Mouse (Mus musculus): ENCODE results near the gene Hist1h2bj.

Gene Hist1h2bj

DNA sequence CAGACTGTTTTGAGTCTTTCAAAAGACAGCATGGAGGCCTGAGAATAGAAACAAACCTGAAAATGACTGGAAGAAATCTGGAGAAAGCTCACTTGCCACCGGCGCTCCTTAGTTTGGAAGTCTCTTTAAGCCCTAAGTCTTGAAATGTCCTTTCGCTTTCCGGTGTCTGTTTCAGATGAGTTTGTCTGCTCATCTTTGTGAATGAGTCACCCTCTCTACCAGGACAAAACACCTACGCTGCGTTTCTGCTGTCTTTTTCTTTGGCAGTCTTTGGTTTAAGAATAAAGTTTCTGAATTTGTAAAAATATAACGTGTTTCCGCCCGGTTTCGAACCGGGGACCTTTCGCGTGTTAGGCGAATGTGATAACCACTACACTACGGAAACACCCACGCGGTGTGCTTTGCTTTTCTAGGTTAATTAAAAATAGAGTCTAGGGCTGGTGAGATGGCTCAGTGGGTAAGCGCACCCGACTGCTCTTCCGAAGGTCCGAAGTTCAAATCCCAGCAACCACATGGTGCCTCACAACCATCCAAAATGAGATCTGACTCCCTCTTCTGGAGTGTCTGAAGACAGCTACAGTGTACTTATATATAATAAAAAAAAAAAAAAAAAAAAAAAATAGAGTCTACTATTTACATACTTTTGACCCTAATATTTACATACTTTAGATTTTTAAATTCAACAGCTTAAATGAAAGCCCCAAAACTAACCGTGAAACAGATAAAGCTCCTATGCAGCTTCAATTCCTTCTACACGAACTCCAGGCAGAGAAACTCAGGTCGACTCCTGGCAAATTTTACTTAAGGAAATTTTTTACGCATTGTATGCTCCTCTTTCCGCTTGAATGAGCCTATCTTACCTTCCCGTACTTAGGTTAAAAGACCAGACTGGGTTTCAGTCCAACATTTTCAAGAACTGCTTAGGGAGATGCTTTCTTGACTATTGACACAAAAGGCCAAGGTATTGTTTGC, 27.2 kb upstream of the Hist1h2bj start:
- peak; percentile 14 for DNase-seq (ENCODE audit: low spot score)

DNA sequence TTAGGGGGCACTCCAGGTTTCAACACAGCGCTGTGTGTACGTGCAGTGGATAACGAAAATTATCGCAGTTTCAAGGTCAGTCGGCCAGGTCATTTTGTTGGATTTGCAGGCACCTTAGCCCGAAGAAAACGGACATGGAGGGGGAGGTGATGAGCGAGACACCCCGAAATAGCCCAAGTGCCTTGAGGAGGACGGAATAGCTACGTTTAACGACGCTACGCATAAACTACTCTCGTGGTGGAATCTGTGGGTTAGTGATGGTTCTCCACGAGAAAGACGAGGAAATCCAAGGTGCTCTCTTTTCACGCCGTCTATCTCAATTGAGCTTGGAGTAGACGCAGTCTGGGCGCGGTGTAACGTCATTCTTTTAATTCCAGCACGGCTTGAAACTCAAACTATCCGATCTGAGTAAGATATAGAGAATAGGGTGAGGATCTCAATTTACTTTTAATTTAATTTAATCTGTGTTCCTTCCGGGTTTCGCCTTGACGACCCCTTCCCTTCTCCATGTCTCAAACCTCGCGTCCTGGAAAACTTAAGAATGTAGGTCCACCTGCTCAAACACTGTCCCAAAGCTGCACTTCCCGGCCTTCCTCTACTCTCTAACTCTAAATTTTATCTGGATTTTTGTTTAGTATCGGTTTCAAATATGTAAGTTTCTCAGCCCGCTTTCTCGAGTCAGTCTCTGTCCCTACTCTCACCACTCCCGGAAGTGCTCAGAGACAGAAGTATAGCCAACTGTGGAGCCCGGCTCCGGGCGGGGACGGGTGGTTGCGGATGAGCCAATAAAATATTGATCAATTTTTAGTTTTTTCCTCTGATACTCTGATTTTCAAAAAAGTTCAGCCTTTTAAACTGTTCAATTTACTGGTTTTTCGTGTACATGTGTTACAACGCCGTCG, 22.8 kb upstream of the Hist1h2bj start:
- no peak for DNase-seq (ENCODE audit: low spot score)

DNA sequence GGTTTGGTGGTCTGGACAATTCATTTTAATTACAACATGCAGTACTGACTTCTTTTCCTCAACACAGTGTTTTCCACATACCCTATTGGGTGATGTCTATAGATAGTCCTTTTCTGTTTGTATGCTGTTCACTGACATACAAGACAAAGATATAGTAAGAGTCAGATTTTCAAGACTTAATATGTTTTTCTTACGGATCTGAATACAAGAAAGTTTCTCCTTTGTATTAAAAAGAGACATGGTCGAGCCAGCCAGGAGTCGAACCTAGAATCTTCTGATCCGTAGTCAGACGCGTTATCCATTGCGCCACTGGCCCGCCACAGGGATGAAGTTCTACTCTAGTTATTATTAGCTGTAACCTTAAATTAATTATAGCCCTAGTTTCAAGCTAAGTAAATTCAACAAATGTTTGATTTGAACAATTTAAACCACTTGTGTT, 22.1 kb upstream of the Hist1h2bj start:
- no peak for DNase-seq (ENCODE audit: low spot score)

DNA sequence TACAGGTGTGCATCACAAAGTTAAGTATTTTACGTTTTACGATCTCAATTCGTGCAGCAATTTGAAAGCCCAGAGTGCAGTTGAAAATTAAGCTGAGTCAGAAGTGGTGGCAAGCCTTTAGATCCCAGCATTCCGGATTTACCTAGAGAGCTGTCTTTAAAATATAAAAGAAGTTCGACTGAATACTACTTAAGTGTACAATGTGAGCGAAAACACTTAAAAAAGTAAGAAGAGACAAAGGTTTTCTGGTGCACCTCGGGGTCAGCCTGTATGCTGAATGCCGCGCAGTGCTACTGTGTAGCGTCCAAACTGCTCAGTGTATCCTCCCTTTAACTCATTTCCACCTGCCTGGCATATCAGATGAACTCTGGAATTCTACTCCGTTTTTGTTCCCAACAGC, 21.4 kb upstream of the Hist1h2bj start:
- no peak for DNase-seq (ENCODE audit: low spot score)

DNA sequence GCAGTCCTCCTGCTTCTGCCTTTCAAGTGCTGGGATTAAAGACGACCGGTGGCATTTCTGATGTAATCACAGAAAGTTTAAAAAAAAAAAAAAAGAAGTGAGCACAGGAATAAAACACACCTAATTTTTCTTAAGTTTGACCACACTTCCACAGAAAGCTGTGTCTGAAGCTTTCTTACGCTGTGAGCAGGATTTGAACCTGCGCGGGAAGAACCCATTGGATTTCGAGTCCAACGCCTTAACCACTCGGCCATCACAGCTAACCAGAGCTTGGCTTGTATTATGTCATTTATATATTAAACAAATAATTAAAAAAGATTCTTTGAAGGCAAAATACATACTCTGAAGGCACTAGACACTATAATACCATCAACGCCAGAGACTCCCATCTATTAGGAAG, 20.8 kb upstream of the Hist1h2bj start:
- DNase-seq (ENCODE audit: low spot score), result peak; percentile 42

DNA sequence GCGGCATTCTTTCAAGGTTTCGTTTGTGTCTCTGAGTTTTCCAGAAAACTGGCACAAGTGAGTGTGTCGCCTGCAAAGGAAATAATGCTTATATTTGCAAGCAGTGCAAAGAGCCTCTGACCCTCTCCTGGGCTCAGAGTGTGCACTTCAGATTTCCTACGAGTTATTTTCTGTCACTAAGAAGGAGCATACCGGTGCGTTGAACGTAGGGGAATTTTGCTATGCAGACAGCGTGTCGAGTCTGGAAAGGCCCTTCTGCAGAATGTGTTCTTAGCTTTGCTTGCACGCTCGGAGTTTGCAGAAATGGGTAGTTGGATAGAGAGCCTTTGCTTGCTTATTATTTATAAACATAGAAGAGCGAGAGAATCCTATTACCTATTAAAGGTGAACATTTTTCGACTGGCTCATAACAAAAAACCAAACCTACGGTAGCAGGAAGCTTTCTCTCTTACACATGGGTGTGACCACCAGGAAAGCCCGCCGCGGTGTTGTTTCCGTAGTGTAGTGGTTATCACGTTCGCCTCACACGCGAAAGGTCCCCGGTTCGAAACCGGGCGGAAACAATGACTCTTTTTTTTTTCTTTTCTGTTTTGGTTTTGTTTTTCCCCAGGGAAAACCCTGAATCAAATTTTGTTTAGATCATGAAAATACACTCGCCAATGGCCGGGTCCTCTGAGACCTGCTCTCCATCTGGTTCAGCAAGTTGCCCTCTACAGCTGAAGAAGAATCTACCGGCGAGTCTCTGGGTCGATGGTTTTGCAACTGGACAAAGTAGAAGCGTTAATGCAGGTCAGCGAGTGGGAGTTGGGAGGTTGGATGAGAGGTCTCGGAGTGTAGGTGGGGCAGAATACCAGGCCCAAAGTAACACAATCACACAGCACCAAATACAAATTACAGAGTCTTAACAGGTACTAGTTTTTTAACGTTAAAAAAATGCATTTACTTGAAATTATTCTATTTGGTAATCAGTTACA, 16.7 kb upstream of the Hist1h2bj start:
- DNase-seq (ENCODE audit: low spot score), result no peak

DNA sequence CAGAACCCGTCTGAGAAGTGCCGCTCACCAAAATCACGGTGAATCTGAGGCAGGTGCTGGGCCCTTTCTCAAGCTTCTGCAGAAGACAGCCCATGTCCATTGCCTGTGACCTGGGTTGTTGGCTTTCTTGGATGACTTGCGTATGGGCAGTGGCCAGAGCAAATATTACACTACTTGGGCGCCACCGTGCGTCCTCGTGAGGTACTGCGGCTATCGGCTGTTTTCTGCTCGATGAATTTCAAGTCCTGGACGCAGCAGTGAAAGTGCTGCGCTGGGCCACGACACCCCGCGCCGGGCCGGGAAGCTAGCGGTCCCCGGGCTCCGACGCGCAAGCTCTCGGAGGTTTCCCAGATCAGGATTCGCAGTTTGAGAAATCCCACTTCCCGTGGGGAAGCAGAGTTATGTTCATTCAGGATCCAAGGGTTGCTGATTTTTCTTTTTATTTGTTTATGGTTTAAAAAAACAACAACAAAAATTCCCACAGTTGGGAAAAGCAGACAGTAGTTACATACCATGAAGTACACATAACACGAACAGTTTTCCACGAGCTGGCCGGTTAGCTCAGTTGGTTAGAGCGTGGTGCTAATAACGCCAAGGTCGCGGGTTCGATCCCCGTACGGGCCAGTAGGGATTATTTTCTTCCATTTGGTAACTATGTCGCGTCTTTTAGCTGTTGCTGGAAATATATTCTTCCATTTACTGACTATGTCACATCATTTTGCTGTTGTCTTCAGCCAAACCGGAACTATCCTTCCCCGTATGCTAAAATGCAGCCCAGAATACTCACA, 14.1 kb upstream of the Hist1h2bj start:
- peak; percentile 84 for DNase-seq (ENCODE audit: low spot score)

DNA sequence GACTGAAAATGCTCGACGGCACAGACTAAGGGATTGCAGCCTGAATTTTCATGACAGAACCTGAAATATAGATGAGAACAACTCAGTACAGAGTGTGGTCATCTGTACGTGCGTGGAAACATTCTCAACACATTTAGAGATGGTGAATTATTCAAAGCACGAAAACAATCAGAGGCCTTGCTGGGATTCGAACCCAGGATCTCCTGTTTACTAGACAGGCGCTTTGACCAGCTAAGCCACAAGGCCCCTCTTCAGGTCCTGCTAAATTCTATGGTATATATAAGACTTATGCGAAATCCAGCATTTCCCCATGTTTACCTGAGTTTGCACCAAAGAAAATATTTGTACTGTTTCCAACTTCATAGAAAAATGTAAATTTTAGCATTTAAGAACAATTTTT, 13.1 kb upstream of the Hist1h2bj start:
- no peak for DNase-seq (ENCODE audit: low spot score)

DNA sequence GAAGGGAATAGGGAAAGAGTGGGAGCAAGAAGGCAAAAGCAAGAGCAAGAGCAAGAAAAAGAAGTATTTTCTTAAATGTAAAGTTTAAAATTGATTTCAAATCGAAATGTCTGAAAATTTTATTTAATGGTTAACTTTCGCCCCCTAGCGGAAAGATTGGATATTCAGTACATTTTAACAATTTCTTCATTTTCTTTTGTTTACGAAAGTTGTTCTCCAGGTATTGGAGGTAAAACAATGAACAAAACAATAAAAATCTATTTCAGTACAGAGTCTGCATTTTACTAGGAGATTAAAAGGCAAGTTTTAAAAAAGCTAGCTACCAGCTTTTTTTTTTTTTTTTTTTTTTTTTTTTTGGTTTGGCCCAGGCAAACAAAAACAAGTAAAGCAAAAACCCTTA, 12.5 kb upstream of the Hist1h2bj start:
- DNase-seq (ENCODE audit: low spot score), result no peak

DNA sequence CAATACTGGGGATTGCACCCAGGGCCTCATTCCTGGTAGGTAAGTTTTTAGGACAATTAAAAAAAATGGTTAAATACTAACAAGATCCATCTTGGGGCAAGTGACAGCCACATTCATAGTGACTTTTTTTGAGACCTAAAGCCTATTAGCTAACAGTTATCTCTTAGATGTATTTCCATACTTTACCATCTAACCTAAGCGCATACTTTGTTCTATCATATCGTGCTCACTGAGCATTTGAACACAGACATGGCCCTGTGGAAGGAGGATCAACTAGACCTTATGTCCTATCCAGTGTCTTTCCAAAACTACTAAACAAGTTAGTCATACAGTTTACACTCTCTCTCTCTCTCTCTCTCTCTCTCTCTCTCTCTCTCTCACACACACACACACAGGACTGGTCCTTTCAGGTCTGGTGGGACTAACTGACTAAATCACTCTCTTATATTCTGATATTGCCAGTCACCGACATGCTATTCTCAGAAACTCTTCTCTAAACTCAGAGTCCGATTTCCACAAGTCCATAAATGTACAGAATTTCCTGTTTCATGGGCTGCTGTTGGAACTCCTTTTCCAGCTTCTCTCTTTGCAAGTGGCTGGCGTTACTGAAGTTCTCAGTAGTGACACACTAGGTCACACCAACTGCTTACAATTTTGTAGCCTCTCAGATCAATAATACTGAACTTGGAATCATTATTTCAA, 9.1 kb upstream of the Hist1h2bj start:
- DNase-seq (ENCODE audit: low spot score), result no peak

DNA sequence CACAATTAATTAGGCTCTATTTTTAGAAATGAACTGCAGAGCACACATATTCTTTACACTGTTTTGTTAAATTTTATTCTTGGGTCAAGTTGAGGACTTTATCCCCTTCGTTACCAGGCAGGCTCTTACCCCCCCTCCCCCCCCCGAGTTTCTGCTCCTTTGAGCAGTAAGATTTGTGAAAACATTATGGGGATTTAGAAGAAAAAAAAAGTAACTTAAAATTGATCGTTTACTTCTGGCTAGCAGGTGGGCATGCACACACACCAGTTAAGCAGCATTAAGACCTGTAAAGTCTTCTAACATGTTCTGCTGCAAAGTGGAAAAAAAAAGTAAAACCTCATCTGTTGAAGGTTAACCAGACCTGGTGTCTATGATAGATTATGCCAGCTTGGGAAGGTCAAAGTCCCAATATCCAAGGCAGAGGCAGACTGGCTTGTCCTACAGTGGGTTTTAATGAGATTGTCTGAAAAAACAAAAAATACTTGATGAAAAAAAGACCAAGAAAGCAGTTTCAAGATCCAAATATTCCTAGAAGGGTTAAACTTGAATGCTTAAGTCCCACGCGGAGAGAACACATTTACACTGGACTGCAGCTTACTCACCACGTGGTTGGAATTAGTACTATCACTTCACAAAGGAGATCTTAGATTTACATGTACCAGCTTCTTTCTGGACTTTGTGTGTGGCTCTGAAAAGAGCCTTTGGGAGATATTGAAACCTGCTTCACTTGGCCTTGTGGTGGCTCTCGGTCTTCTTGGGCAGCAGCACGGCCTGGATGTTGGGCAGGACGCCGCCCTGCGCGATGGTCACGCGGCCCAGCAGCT, 8.4 kb upstream of the Hist1h2bj start:
- DNase-seq (ENCODE audit: low spot score), result no peak

DNA sequence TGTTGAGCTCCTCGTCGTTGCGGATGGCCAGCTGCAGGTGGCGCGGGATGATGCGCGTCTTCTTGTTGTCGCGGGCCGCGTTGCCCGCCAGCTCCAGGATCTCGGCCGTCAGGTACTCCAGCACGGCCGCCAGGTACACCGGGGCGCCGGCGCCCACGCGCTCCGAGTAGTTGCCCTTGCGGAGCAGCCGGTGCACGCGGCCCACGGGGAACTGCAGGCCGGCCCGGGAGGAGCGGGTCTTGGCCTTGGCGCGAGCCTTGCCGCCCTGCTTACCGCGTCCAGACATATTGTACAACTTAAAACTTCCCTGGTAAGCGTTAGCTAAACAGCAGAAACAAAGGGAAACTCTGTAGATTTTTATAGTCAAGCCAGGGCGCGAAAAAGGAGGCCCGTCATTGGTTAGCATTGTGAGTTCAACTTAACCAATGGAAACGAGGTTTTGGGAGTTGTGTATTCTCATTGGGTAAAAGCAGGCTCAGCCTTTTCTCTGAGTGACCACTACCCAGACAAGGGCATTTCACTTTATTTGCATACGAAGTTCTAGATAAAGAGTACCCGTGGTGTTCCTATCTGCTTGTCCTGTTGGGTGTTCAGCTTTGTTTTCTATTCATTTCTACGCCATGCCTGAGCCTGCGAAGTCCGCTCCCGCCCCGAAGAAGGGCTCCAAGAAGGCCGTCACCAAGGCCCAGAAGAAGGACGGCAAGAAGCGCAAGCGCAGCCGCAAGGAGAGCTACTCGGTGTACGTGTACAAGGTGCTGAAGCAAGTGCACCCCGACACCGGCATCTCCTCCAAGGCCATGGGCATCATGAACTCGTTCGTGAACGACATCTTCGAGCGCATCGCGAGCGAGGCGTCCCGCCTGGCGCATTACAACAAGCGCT, 7.5 kb upstream of the Hist1h2bj start, which contains the start of the genes Hist1h2ah and Hist1h2bk:
Hist1h2ah (minus strand) TSS at position 302 of the 882 bp plus-strand sequence.
Hist1h2bk (plus strand) TSS at position 604 of the 882 bp plus-strand sequence.
- DNase-seq (ENCODE audit: low spot score), result peak; percentile 77

DNA sequence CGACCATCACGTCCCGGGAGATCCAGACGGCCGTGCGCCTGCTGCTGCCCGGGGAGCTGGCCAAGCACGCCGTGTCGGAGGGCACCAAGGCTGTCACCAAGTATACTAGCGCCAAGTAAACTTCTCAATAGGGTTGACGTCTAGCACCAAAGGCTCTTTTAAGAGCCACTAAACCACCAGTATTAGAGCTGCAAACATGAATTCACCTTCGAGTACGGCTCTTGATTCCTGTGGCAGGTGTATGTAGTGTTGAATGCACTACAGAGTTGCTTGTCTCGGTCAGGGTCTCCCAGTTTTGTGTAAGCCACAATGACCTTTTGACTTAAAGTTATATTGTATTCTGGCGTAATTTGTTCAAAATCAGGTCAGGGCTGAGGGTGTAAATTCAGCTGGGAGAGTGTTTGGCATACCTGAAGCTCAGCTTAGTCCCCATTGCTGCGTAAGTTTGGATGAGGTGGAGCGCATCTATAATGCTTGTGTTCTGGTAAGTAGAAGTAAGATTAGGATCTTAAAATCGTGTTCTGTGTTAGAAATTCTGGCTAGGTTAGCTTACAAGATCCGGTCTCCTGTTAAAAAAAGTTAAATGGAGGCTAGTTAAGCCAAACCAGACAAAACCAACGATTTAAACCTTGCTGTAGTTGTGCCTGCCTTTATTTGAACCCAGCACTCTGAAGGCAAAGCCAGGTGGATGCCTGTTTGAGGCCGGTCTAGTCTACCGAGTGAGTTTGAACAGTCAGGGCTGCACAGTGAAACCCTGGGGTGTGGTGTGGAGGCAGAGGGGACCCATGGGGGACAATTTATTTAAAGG, 6.7 kb upstream of the Hist1h2bj start:
- DNase-seq (ENCODE audit: low spot score), result no peak

DNA sequence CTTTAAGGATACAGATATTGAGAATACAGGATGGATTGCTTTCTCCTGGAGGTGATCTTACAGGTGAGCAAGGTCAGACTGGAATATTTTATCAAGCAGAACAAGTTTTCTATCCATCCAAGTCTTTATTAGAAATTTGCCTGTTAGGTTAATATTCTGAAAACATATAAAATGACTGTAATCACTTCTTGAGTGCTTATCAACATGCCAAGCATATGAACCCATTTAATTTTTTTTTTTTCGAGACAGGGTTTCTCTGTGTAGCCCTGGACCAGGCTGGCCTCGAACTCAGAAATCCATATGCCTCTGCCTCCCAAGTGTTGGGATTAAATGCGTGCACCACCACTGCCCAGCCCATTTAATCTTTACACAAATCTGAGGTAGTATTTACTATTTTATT, 6.0 kb upstream of the Hist1h2bj start:
- DNase-seq (ENCODE audit: low spot score), result no peak

DNA sequence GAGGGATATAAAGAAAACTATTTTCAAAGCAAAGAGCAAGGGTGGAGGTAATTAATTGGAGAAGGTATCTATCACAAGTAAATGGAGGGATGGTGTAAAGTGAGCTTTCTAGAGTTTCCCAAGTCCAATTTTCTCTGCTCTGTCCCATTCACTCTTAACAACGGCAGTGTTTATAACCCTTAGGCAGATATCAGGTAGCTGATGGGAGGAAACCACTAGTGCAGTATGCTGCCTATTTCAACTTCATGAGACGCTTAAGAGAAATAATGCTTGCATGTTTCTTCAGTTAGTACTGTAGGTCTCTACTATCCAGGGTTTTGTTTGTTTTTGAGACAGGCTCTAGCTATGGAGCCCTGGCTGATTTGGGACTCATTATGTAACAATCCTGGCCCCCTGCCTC, 5.6 kb upstream of the Hist1h2bj start:
- DNase-seq (ENCODE audit: low spot score), result no peak

DNA sequence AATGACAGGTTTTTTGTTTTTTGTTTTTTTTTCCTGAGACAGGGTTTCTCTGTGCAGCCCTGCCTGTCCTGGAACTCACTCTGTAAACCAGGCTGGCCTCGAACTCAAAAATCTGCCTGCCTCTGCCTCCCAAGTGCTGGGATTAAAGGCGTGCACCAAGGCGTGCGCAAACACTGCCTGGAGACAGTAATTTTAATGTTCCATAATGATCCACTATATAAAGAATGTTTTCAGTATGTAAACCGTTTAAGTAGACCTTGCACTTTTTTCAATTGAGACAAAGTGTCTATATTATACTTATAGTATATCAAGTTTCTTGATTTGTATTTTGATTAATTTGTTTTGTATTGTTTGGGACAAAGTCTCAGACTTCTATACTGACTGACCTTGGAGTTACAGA, 3.6 kb upstream of the Hist1h2bj start:
- no peak for DNase-seq (ENCODE audit: low spot score)

DNA sequence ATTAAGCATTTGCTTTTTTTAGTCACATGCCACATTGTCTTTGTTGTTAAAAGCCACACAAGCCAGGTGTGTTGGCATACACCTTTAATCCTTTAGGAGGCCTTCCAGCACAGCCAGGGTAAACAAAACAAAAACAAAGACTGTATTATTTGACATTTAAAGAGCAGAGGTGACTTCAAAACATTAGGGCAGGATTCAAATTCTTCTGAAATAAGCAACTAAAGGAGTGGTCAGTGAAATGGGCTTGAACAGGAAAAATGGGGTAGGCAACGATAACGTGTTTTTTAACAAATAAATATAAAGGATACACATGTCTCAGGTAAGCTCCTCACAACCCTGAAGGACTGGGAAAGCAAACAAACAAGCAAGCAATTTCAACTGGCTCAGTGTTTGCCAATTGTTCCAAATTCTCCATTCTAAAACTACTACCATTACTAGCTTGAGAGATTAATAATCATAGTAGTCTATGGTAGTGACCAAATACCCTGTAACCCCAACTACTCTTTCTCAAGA, 3.0 kb upstream of the Hist1h2bj start:
- DNase-seq (ENCODE audit: low spot score), result no peak
